Mouse (Mus musculus) MEL (cell line): ENCODE results near the gene Slc15a2. TPM values are rescaled to one million over a fixed set of nuclear protein-coding genes. Genes with fewer than 3 reads are reported as not detected.

ENCODE experiments used
- DNase-seq: peaks from one replicate; pipeline ENCODE4 v3.0.0; 2011; ENCODE audit warnings: low read depth, low spot score
- H3K27ac ChIP-seq: 2 replicates; pipeline ENCODE4 v1.5.1; 2012; ENCODE audit warnings: low read depth, mild to moderate bottlenecking, control low read depth, low read length, moderate library complexity; ENCODE audit not compliant: control insufficient read depth
- H3K27me3 ChIP-seq, 2 experiments: fragments of 150-350 bp in 1 of 2; sonication (generic) in 1 of 2; 2 replicates each; pipeline ENCODE4 v1.6.1; 2012; ENCODE audit warnings: low read length in 2 of 2, mild to moderate bottlenecking in 2 of 2, improper control_type of control experiment in 1 of 2, moderate library complexity in 1 of 2; ENCODE audit not compliant: insufficient read depth in 2 of 2, control insufficient read depth in 1 of 2
- H3K36me3 ChIP-seq, 2 experiments: 2 replicates each; pipeline ENCODE4 v1.6.1; 2012 to 2014; ENCODE audit warnings: low read length in 2 of 2, improper control_type of control experiment in 1 of 2, inconsistent platforms in 1 of 2, mild to moderate bottlenecking in 1 of 2; ENCODE audit not compliant: insufficient read depth in 2 of 2, control insufficient read depth in 1 of 2
- H3K4me1 ChIP-seq, 2 experiments: fragments of 150-350 bp in 1 of 2; sonication (generic) in 1 of 2; 2 replicates each; pipeline ENCODE4 v1.6.1; 2012; ENCODE audit warnings: low read length in 2 of 2, improper control_type of control experiment in 1 of 2, mild to moderate bottlenecking in 1 of 2; ENCODE audit not compliant: insufficient read depth in 2 of 2, control insufficient read depth in 1 of 2
- H3K4me3 ChIP-seq, 2 experiments: fragments of 150-350 bp in 1 of 2; sonication (generic) in 1 of 2; 2 replicates each; pipeline ENCODE4 v1.5.1; 2012; ENCODE audit warnings: low read depth in 2 of 2, low read length in 2 of 2, mild to moderate bottlenecking in 2 of 2, moderate library complexity in 2 of 2, control low read depth in 1 of 2, improper control_type of control experiment in 1 of 2; ENCODE audit not compliant: control insufficient read depth in 1 of 2, insufficient read depth in 1 of 2
- H3K79me2 ChIP-seq: 2 replicates; pipeline ENCODE4 v1.6.1; 2012; ENCODE audit warnings: mild to moderate bottlenecking, low read length, moderate library complexity; ENCODE audit not compliant: control insufficient read depth, poor library complexity, insufficient read depth
- H3K9ac ChIP-seq: 2 replicates; pipeline ENCODE4 v1.6.1; 2012; ENCODE audit warnings: low read depth, mild to moderate bottlenecking, control low read depth, low read length, moderate library complexity; ENCODE audit not compliant: control insufficient read depth, poor library complexity, severe bottlenecking
- H3K9me3 ChIP-seq: fragments of 150-350 bp; sonication (generic); replicated peaks from 2 replicates; pipeline ENCODE4 v1.6.1; 2012; ENCODE audit warnings: mild to moderate bottlenecking, low read length, improper control_type of control experiment, moderate library complexity; ENCODE audit not compliant: insufficient read depth
- E2F4 ChIP-seq: IDR thresholded peaks from 2 replicates; pipeline ENCODE4 v1.6.1; 2011; ENCODE audit warnings: low read depth, low read length, improper control_type of control experiment, borderline replicate concordance
- EP300 ChIP-seq, 2 experiments: IDR thresholded peaks; 2 replicates each; pipeline ENCODE4 v1.6.1; 2011; ENCODE audit warnings: improper control_type of control experiment in 2 of 2, low read length in 2 of 2, low read depth in 1 of 2, mild to moderate bottlenecking in 1 of 2
- ETS1 ChIP-seq: IDR thresholded peaks from 2 replicates; pipeline ENCODE4 v1.6.1; 2012; ENCODE audit warnings: low read depth, mild to moderate bottlenecking, inconsistent platforms, low read length, improper control_type of control experiment, moderate library complexity
- GABPA ChIP-seq: IDR thresholded peaks from 2 replicates; pipeline ENCODE4 v1.6.1; 2012; ENCODE audit warnings: low read depth, mild to moderate bottlenecking, inconsistent platforms, low read length, improper control_type of control experiment, moderate library complexity
- JUND ChIP-seq: IDR thresholded peaks from 2 replicates; pipeline ENCODE4 v1.6.1; 2011; ENCODE audit warnings: low read depth, mild to moderate bottlenecking, improper control_type of control experiment, low read length
- MYC ChIP-seq: IDR thresholded peaks from 2 replicates; pipeline ENCODE4 v1.6.1; 2011; ENCODE audit warnings: low read depth, mild to moderate bottlenecking, low read length, improper control_type of control experiment, moderate library complexity
- NRF1 ChIP-seq: IDR thresholded peaks from 2 replicates; pipeline ENCODE4 v1.6.1; 2014; ENCODE audit warnings: low read depth, mild to moderate bottlenecking, inconsistent platforms, low read length, improper control_type of control experiment, moderate library complexity; ENCODE audit not compliant: poor library complexity, insufficient read depth, severe bottlenecking
- POLR2AphosphoS2 ChIP-seq: IDR thresholded peaks from 2 replicates; pipeline ENCODE4 v1.6.1; 2011; ENCODE audit warnings: low read length, improper control_type of control experiment
- POLR2AphosphoS5 ChIP-seq: IDR thresholded peaks from 2 replicates; pipeline ENCODE4 v1.6.1; 2012; ENCODE audit warnings: low read depth, borderline replicate concordance, mild to moderate bottlenecking, inconsistent platforms, low read length, moderate library complexity, mixed read lengths
- RAD21 ChIP-seq: IDR thresholded peaks from 2 replicates; pipeline ENCODE4 v1.6.1; 2011; ENCODE audit warnings: mild to moderate bottlenecking, low read depth, low read length, improper control_type of control experiment
- TBP ChIP-seq: IDR thresholded peaks from 2 replicates; pipeline ENCODE4 v1.8.0; 2011; ENCODE audit warnings: low read depth, low read length, improper control_type of control experiment
- ZKSCAN1 ChIP-seq: IDR thresholded peaks from 2 replicates; pipeline ENCODE4 v1.6.1; 2012; ENCODE audit warnings: low read depth, mild to moderate bottlenecking, inconsistent platforms, low read length, improper control_type of control experiment, moderate library complexity
- polyA plus RNA-seq, 2 experiments: library from polyadenylated mRNA; stranded (reverse) in 1 of 2; unstranded in 1 of 2; fragments of >175 nt in 1 of 2; fragments of >200 nt in 1 of 2; gene quantifications; 2 replicates each; pipeline versions ENCODE4 v1.2.1 to v1.2.4; 2012; ENCODE audit warnings: low replicate concordance in 2 of 2, low read depth in 1 of 2; ENCODE audit not compliant: insufficient read length in 2 of 2, insufficient read depth in 1 of 2, missing spikeins in 1 of 2
- total RNA-seq: library from RNA; depleted of rRNA; stranded (reverse); fragments of 300-350 nt; gene quantifications from 2 replicates; pipeline ENCODE4 v1.2.3, GENCODE M21; 2012; rRNA removed

The Slc15a2 gene
- not detected in 2 replicates for total RNA-seq
- not detected for polyA plus RNA-seq

DNA sequence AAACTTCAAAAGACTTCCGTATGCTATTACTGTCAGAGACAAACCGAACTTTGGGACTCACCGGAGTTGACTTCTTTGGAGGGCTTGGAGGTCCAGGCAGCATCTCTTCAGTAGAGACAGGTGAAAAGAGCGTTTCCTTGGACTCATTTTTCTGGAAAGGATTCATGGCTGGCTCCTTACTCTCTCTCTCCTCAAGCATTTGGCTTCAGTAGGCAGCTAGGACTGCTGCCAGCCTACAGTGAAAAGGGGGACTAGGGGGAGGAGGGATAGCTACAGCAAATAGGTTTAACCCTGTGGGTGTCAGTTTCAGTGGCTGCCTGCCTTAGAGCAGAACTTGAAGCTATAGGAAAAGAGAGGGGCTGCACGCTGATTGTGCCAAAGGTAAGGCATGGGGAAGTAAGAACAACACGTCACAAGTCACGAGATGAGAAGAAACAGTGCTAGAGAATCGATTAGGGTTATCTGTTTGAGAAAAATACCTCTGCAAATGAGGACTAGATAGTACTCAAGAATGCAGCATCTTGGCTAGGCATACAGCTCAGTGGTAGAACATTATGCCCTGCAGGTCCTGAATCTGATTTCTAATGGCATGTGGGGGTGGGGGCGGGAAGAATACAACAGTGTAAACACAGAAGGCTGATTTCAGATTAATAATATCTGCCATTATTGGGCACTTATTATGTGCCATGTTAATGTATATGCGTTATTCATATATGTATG is at the start of gene Slc15a2:
Gene Slc15a2, minus strand, starts transcription at position 369 of the 720 bp plus-strand sequence.
- Histone ChIP-seq H3K4me3 (no peak within 1 kb of the TSS), H3K27me3 (peaks cover 2 to 4% of the 10 kb centered on the region in 2 experiments; a peak in 3 of 4 replicates), H3K79me2 (no peaks in the 10 kb centered on the region), H3K36me3 (no peaks in the 10 kb centered on the region), H3K27ac (no peak within 1 kb of the TSS), H3K4me1 (no peaks in the 10 kb centered on the region), H3K9ac (no peak within 1 kb of the TSS)
- DNase-seq, result no peak
- no peak for TF ChIP-seq GABPA
- no peak for TF ChIP-seq ETS1
- no peak for TF ChIP-seq NRF1
- TF ChIP-seq, all 39 proteins: peak for 0
- H3K9me3 ChIP-seq, result no peaks in the 10 kb centered on the region

DNA sequence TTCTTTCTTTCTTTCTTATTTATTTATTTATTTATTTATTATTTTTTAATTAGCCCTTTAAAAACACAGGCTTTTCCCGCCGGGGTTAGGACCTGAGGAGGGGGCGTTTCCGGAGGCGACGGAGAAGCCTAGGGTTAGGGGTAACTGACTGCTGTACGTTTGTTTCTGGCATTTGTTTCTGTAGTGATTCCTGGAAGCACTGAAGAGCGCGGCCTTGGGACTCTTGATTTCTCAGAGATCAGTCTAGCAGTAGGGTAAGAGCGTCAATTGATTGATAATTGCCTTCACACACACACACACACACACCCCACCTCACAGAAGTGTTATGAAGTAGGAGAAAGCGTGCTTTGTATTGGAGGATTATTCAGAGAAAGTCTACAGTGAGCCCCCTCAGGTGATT is 44.1 kb upstream of the Slc15a2 start:
- Histone ChIP-seq H3K36me3 (peaks cover 0 to 14% of the 10 kb centered on the region in 2 experiments), H3K4me3 (peak overlapping the region; percentile 66 to 93), H3K27me3 (no peaks in the 10 kb centered on the region; a peak in 2 of 4 replicates), H3K79me2 (peaks cover 5% of the 10 kb centered on the region; the same call in 1 of the 2 replicates), H3K9me3 (no peaks in the 10 kb centered on the region), H3K27ac (no peak overlapping the region), H3K4me1 (peaks cover 5 to 6% of the 10 kb centered on the region in 2 experiments; a peak in 3 of 4 replicates), H3K9ac (peak overlapping the region; percentile 65)
- TF ChIP-seq JUND (no peak), E2F4 (no peak; the same call in 1 of the 2 replicates), POLR2AphosphoS5 (no peak), EP300 (IDR thresholded peaks at IDR 0.05; ENCODE audit: low read depth in 1 of 2, low read length in 2 of 2) (no peak), MYC (no peak), POLR2AphosphoS2 (no peak), RAD21 (no peak), TBP (no peak), ZKSCAN1 (no peak), NRF1 (no peak)
- DNase-seq, result peak; percentile 21
